Mouse (Mus musculus): ENCODE measurements around the gene Gm21970. TPM values are rescaled to one million over a fixed set of nuclear protein-coding genes. Genes with fewer than 3 reads are reported as not detected.
"Not testable (repeated sequence)": the region's sequence is repeated elsewhere in the genome, so short reads cannot be mapped to it uniquely, and the experiment has no call there.

Gene Gm21970
- polyA plus RNA-seq, 1 experiment: not detected

DNA sequence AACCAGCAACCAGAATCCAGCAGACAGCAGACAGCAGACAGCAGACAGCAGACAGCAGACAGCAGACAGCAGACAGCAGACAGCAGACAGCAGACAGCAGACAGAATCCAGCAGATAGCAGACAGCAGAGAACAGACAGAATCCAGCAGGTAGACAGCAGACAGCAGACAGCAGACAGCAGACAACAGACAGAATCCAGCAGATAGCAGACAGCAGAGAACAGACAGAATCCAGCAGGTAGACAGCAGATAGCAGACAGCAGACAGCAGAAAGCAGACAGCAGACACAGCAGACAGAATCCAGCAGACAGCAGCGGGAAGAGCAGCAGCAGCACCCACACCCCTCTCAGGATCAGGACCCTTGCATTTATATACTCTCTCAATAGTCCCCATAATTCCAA lies 47.1 kb downstream of the Gm21970 start:
- not testable (repeated sequence) for DNase-seq (ENCODE audit: low read depth)

- DNase-seq (ENCODE audit: low read depth): no peak
These were observed 49.8 kb downstream of the Gm21970 start for GRCm38 (mm10) chr16:91441366-91441765.

DNA sequence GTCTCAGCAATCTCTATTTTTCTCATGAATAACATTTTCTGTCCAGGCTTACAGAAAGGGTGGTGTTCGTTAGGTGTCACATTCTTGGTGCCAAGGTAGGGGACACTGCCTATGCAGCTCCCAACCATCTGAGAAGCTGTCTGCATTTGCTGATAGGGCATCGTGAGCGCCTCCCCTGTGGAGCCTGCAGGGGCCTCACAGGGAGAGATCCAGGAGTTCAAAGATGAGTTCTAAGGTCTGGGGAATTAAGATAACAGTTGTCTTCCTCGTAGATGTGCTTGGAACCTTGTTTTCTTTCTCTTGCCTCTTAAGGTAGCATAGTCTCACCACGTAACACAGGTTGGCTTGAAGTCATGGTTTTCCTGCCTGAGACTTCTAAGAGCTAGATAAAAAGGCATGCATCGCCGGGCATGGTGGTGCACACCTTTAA lies 50.3 kb downstream of the Gm21970 start:
- DNase-seq (ENCODE audit: low read depth): no peak

- DNase-seq (ENCODE audit: low read depth): no peak
These were observed 50.9 kb downstream of the Gm21970 start for GRCm38 (mm10) chr16:91442446-91442845.

- DNase-seq (ENCODE audit: low read depth): no peak
These were observed 51.7 kb downstream of the Gm21970 start for GRCm38 (mm10) chr16:91443211-91443611.

GRCm38 (mm10) chr16:91444847-91445246 lies 53.3 kb downstream of the Gm21970 start:
- DNase-seq (ENCODE audit: low read depth): no peak

- no peak for DNase-seq (ENCODE audit: low read depth)
These were observed 54.0 kb downstream of the Gm21970 start for GRCm38 (mm10) chr16:91445566-91445965.

DNA sequence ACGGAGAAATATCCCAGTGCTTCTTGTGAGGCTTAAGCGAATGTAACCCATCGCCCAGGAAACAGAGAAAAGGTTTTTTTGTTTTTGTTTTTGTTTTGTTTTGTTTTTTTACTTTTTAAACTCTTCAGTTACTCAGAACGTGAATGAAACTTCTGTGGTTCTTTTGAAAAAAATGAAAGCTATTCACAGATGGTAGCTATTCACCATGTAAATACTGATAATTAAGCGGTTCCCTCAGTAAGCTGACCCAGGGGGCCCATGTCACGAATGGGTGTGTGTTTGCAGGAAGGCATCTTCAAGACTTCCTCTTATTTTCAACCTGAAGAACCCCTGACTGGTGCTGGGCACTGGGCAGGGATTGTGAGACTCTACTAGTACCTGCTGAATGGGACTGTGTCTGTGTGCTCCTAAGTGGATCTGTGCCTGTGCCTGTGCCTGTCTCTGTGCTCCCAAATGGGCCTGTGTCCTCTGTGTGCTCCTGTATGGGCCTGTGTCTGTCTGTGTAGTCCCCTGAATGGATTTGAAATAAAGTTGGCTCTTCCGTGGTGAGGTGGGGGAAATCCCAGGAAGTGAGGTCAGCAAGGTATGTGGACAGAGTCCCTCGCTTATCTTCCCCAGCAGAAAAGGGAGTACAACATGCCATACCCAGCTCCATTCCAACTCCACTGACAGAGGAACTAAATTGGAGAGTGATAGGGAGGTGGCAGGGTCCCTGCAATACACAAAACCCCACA lies 55.4 kb downstream of the Gm21970 start:
- no peak for DNase-seq (ENCODE audit: low read depth)

- no peak for DNase-seq (ENCODE audit: low read depth)
These were observed 56.0 kb downstream of the Gm21970 start for GRCm38 (mm10) chr16:91447512-91447900.

GRCm38 (mm10) chr16:91448088-91448487 lies 56.6 kb downstream of the Gm21970 start:
- DNase-seq (ENCODE audit: low read depth): no peak

GRCm38 (mm10) chr16:91448895-91449294 lies 57.4 kb downstream of the Gm21970 start:
- no peak for DNase-seq (ENCODE audit: low read depth)

DNA sequence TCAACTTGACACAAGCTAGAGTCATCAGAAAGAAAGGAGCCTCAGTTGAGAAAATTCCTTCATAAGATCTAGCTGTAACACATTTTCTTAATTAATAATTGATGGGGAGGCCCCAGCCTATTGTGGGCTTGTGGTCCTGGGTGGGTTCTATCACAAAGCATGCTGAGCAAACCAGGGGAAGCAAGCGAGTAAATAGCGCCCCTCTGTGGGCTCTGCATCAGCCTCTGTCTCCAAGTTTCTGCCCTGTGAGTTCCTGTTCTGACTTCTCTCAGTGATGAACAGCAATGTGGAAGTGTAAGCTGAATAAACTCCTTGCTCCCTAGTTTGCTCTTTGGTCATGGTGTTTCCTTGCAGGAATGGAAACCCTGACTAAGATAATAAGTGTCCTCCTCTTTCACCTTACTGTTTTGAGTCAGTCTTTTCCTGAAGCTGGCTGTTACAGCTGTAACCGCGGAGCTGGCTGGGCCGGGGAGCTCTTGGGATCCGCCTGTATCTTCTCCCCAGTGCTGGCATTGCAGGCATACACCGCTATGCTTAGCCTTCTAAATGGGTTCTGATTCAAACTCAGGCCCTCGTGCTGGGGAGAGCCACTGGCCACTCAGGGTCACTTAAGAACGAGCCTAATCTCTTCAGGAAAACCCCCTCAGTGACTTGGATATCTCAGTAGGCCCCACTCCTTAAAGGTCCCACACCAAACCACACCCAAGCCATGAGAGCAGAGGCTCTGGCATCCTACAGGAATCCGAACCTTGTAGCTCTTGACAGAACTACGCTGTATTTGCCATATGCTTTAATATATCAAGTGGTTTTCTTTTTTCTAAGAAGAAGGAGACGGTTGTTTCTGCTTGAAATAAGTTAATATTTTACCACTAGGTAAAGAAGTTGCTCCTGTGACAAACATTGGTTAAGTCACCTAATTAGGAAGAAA lies 58.9 kb downstream of the Gm21970 start:
- no peak for DNase-seq (ENCODE audit: low read depth)

- no peak for DNase-seq (ENCODE audit: low read depth)
These were observed 60.4 kb downstream of the Gm21970 start for GRCm38 (mm10) chr16:91451949-91452348.

GRCm38 (mm10) chr16:91452363-91452896 lies 60.9 kb downstream of the Gm21970 start:
- DNase-seq (ENCODE audit: low read depth): no peak

DNA sequence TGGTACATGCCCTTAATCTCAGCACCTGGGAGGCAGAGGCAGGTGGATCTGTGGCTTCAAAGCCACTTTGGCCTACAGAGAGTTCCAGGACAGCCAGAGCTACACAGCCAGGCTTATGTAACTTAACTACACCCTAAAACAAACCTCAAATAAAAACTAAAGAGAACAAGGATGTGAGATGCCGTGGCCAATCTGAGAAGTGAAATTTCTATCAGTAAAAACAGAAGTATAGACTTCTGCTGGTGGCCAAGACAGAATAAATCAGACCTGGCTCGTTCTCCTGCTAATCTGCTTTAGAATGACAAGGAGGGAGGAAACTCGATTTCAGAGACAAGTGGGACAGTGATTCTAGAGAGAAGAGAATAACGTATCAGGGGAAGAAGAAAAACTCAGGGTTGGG lies 64.3 kb downstream of the Gm21970 start:
- no peak for DNase-seq (ENCODE audit: low read depth)

DNA sequence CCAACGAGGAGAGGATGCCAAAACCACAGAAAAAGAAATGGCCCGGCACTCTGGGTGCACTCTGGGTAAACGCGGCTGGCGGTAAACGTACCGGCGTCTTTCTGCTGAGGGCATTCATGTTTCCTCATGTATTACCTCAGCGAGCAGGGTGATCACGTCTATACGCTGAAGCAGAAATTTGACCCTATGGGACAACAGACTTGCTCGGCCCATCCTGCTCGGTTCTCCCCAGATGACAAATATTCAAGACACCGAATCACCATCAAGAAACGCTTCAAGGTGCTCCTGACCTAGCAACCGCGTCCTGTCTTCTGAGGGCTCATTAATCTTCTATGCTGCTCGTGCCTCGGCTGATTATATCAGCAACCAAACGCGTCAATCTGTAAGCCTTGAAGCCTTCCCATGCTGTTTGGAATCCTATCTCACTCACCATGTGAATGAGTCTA lies 66.8 kb downstream of the Gm21970 start:
- no peak for DNase-seq (ENCODE audit: low read depth)

DNA sequence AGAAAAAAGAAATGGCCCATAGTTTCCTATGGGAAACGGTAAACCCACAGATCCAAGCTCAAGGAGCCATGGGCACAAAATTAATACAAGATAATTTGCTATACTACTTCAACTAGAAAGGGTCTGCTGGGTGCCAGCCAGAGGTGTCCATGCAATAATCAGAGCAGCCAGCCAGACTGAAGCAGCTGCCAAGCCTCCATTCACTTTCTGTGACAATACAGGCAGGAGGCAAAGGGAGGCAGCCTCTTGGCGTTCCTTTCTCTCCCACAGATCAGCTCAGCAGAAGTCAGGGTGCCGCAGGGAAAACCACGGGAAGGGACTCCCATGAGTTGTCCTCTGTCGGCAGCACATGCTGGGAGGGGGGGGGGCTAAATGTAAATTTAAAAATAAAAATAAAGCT lies 67.5 kb downstream of the Gm21970 start:
- DNase-seq (ENCODE audit: low read depth): no peak

GRCm38 (mm10) chr16:91459396-91459795 lies 67.9 kb downstream of the Gm21970 start:
- no peak for DNase-seq (ENCODE audit: low read depth)

DNA sequence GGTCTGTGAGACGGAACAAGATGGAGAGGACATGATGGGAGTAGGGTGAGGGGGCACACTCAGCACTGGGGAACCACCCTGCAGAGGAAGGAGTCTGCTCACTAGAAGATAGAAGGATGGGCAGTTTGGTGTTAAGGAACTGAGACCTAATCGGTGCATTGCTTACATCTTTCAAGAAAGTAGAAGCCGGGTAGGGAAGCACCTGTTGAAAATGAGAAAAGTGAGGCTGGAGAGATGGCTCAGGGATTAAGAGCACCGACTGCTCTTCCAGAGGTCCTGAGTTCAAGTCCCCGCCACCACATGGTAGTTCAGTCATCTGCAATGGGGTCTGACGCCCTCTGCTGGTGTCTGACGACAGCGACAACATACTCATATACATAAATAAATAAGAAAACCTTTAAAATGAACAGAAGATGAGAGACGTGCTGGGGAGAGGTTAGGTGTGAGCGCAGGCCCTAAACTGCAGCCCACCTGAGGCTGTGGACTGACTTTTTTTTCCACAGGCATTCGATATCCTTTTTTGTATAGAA lies 68.4 kb downstream of the Gm21970 start:
- DNase-seq (ENCODE audit: low read depth): no peak

DNA sequence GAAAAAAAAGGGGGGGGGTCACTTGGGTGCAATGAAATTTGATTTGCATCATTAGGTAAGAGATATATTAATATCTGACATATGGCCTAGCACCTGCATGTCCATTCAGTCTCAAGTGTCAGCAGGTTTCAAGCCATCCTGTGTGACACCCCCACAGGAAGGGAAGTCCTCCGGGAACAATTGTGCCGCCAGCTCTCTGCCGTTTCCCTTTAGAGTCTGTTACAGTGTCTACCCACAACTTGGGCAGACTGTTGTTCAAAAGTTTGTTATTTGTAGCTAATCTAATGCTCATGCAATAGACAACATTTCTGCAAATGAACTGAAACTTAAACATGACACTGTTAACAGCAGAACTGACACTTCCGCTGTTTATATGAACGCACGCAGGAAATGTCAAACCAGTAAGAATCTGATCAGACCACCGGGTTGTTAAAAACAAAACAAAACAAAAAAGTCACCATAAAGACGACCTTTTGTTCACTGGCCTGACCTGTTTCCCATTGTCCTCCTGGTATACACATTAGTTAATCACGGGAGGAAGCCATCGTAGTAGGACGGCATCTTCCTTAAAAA lies 69.6 kb downstream of the Gm21970 start:
- no peak for DNase-seq (ENCODE audit: low read depth)

GRCm38 (mm10) chr16:91461773-91462181 lies 70.3 kb downstream of the Gm21970 start:
- DNase-seq (ENCODE audit: low read depth): no peak

GRCm38 (mm10) chr16:91462644-91463043 lies 71.1 kb downstream of the Gm21970 start:
- DNase-seq (ENCODE audit: low read depth): no peak
